Mouse (Mus musculus) ZHBTc4 (cell line): ENCODE results near the gene Fuca1.

ENCODE experiments used
- DNase-seq: peaks from one replicate; pipeline ENCODE4 v3.0.0-alpha.2; 2011; ENCODE audit warnings: low read depth, low spot score

The Fuca1 gene

DNA sequence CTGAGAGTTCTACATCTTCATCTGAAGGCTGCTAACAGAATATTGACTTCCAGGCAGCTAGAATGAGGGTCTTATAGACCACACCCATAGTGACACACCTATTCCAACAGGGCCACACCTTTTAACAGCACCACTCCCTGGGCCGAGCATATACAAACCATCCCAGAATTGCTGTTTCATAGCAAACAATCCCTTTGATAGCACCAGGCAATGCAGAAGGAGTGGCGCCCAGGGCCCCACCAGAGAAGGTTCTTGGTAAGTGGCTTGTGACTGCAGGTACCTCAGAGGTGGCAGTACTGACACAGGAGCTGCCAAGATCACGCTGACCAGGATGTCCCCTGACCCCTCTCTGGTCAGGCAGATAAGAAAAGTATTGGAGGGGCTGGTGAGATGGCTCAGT, 32.6 kb downstream of the Fuca1 start:
- no peak for DNase-seq

GRCm38 (mm10) chr4:135954241-135954640, 33.7 kb downstream of the Fuca1 start:
- peak; percentile 65 for DNase-seq

- no peak for DNase-seq
Observed at GRCm38 (mm10) chr4:135955886-135956285, 35.4 kb downstream of the Fuca1 start.

GRCm38 (mm10) chr4:135958354-135958753, 37.8 kb downstream of the Fuca1 start:
- DNase-seq = no peak

- peak; percentile 90 for DNase-seq
Observed at GRCm38 (mm10) chr4:135960717-135961116, 40.2 kb downstream of the Fuca1 start.

- no peak for DNase-seq
Observed at GRCm38 (mm10) chr4:135961709-135962108, 41.2 kb downstream of the Fuca1 start.

DNA sequence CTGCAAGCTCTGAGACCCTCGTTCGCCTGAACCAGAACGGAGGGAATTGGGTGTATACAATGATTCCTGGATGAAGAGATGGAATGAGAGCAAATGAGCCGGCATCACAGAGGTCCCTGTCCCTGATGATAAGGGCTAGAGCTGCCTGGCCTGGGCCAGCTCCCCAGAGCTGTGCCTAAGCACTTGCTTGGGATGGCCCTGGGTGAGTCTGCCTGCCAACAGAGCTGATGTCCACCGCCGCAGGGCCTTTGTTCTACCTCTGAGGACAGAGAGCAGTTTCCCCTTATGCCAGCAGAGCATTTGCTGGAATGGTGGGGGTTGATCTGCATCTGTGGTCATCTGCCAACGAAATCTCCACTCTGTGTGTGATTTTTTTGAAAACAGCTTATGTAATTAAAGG, 41.7 kb downstream of the Fuca1 start:
- DNase-seq = no peak

GRCm38 (mm10) chr4:135962946-135963345, 42.4 kb downstream of the Fuca1 start:
- peak; percentile 61 for DNase-seq

- DNase-seq = peak; percentile 100
Observed at GRCm38 (mm10) chr4:135963457-135964193, 43.1 kb downstream of the Fuca1 start, which contains the start of gene Gale. TSS of gene Gale (plus strand) at chr4:135963727.

- DNase-seq = no peak
Observed at GRCm38 (mm10) chr4:135964426-135964825, 43.9 kb downstream of the Fuca1 start.

- DNase-seq = no peak
Observed at GRCm38 (mm10) chr4:135965113-135965512, 44.6 kb downstream of the Fuca1 start.

GRCm38 (mm10) chr4:135966283-135966682, 45.7 kb downstream of the Fuca1 start:
- no peak for DNase-seq

- DNase-seq = no peak
Observed at GRCm38 (mm10) chr4:135967086-135967760, 46.7 kb downstream of the Fuca1 start.

GRCm38 (mm10) chr4:135968271-135968869, 47.8 kb downstream of the Fuca1 start:
- DNase-seq = no peak

GRCm38 (mm10) chr4:135969070-135969750, 48.7 kb downstream of the Fuca1 start:
- no peak for DNase-seq

DNA sequence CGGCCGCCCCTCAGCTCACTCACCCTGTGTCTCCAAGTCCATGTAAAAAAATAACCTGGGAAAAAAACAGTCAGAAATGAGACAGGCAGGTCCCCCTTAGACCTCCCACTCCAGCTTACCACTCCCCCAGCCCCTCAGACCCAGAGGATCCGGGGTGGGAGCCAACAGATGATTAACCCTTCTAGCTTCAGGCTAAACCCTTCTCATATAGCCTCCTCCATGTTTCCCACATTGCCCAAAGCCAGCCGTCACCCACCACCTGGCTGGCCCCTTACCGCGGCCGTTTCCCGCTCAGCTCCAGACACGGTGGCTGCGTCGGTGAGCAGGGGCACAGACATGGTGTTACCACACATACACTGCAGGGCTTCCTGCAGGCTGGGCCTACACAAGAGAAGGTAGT, 50.0 kb downstream of the Fuca1 start:
- DNase-seq = no peak

DNA sequence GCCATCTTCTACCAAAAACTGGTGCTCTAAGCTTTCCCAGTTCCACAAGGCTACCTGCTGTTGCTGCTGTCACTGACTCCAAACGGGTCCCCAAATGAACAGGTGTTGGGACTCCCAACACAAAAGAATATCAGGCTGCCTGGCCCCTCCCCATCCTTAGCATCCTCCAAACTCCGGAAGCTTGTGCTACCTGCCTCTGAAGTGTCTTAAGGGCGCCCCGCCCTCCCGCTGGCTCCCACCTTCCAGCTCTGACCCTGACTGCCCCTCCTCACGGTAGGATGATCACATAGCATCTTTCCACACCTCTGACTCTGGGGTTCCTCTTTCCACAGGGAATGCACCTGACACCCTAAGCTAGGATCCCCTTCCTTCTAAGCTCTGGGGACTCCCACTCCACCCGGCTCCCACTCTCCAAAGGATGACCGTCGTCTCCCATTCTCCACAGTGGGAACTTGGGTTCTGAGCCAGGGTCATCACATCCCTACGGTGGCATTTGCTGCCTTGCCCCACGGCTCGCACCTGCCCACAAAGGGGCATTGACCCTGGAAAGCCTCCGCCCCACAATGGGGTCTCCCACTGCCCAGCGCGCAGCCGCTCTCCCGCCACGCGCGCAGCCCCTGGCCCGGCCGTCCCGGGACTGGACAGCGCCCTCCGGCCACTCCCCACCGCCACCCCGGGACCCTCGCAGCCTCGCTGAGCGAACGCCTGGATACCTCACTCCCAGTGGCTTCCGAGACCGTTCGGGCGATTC, 51.4 kb downstream of the Fuca1 start:
- DNase-seq = peak; percentile 31

- DNase-seq = peak; percentile 77
Observed at GRCm38 (mm10) chr4:135972556-135972906, 52.0 kb downstream of the Fuca1 start, which contains the start of gene Lypla2. TSS of gene Lypla2 (minus strand) at chr4:135972626.

DNA sequence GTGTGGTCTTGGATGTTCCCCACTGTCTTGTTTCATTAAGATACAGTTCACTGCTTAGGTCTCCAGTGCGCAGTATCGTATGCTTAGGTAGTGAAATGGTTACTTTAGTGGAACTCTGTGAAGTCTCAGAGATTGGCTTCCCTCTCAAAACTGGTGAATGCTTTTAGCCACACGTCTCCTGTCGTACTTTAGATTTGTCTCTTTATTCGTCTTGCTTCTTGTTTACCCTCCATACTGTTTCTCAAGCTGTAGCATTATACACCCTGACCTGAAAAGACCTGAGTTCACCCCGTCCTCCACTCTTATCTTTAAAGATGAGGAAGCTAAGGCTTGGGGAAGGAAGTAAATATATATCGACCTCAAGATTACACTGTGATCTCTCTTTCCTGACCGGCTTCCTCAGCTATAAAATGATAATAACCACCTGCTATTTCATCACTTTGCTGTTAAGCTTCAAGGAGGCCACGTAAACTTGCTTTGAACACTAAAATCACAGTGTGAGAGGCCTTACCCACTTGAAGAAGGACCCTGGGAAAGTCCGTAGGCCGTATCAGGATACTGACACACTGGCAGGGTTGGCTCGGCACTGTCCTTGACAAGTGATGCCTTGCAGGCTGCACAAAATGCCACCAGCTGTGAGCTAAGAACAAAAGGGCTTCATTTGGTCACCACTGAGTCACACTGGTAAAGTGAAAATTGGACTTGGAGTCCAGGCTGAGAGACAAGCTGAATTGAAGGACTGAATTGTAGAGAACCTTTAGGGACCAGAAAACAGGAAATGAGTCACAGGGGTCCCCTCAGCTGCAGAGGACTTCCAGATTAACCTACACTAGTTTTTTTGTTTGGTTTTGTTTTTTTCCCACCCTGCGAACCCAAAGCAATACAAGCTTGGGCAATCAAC, 52.6 kb downstream of the Fuca1 start:
- DNase-seq = no peak

DNA sequence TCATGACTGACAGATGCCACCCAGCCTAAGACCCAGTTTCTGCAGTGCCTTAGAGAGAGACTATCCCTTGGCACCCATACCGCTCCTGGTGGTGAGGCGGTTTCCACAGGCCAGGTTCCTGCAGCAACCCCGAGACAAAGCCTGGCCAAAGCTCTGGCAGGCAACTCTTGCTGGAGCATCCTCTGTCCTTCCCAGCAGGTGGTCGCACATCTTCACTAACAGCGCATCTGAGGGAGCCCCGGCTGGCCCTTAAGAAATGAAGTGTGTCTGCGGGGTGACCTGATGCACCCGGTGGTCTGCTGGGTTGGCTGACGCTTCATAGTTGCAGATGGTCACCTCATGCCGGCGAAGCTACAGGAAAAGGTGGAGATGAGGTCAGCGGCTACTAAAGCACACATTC, 55.6 kb downstream of the Fuca1 start:
- DNase-seq = no peak
